Mouse (Mus musculus) brain, embryonic 14.5 days (tissue): ENCODE measurements at regions not wholly inside any gene's neighbourhood (a gene's known extent, or its start where the extent isn't known, plus 50 kb on each side); places are given as distances from the start of the nearest gene placed in this dataset.

Source experiments
- CTCF ChIP-seq: fragments of 200-500 bp; IDR thresholded peaks from 2 replicates; pipeline ENCODE4 v1.5.1; 2012; ENCODE audit warnings: inconsistent platforms, mild to moderate bottlenecking, moderate library complexity, borderline replicate concordance; ENCODE audit not compliant: insufficient read depth, insufficient read length; ENCODE audit errors: extremely low read depth
- POLR2A ChIP-seq: fragments of 200-500 bp; IDR thresholded peaks from 2 replicates; pipeline ENCODE4 v1.6.1; 2012; ENCODE audit warnings: mild to moderate bottlenecking, inconsistent platforms, borderline replicate concordance; ENCODE audit not compliant: poor library complexity, insufficient read depth, insufficient read length, severe bottlenecking; ENCODE audit errors: extremely low read depth

GRCm38 (mm10) chr12:35666062-35666461 lies 131.2 kb upstream of the Ahr start:
- TF ChIP-seq CTCF (no peak), POLR2A (no peak)
